Mouse (Mus musculus): Measurements from ENCODE around the gene Hmox2.

- TF ChIP-seq GATA1 (IDR thresholded peaks at IDR 0.05; ENCODE audit: borderline replicate concordance, low read length) (no peak), FLI1 (IDR thresholded peaks at IDR 0.05; ENCODE audit: low read length) (no peak)
These were observed 41.0 kb downstream of the Hmox2 start for GRCm38 (mm10) chr16:4767012-4767790.

Data from megakaryocyte, embryonic 14.5 days (primary cell).